Mouse (Mus musculus): ENCODE results near the gene Slc22a18. TPM values are rescaled to one million over a fixed set of nuclear protein-coding genes. Genes with fewer than 3 reads are reported as not detected.

Gene Slc22a18
- total and polyA plus RNA-seq, 3 experiments: 5.8 to 19.8 TPM; not detected in 1

- peak; percentile 94 for DNase-seq (ENCODE audit: low read depth, low spot score)
- no peaks in the 10 kb centered on the region for H3K27me3 ChIP-seq (ENCODE audit: control insufficient read depth in 1 of 2, insufficient read depth in 2 of 2, low read length in 2 of 2)
- peaks cover 0 to 3% of the 10 kb centered on the region in 2 experiments; a peak in 2 of 4 replicates for H3K36me3 ChIP-seq (ENCODE audit: control insufficient read depth in 1 of 2, insufficient read depth in 2 of 2, low read length in 2 of 2)
- H3K27ac ChIP-seq (ENCODE audit: control insufficient read depth, low read depth, low read length): no peak overlapping the region
- H3K4me1 ChIP-seq (ENCODE audit: control insufficient read depth in 1 of 2, insufficient read depth in 2 of 2, low read length in 2 of 2): peaks cover under 1 to 11% of the 10 kb centered on the region in 2 experiments; a peak in 3 of 4 replicates
- no peak overlapping the region for H3K4me3 ChIP-seq (ENCODE audit: control insufficient read depth in 1 of 2, insufficient read depth in 1 of 2, low read depth in 2 of 2, low read length in 2 of 2)
- H3K9me3 ChIP-seq (replicated peaks; ENCODE audit: insufficient read depth, low read length): no peaks in the 10 kb centered on the region
- peaks cover 10% of the 10 kb centered on the region for H3K79me2 ChIP-seq (ENCODE audit: control insufficient read depth, insufficient read depth, low read length, poor library complexity)
- no peak overlapping the region for H3K9ac ChIP-seq (ENCODE audit: control insufficient read depth, low read depth, low read length, poor library complexity, severe bottlenecking)
- TF ChIP-seq GATA1 (IDR thresholded peaks at IDR 0.05; ENCODE audit: low read depth, low read length) (no peak), ZMIZ1 (IDR thresholded peaks at IDR 0.05; ENCODE audit: low read depth, low read length) (no peak), TAL1 (IDR thresholded peaks at IDR 0.05; ENCODE audit: low read length) (no peak), NRF1 (IDR thresholded peaks at IDR 0.05; ENCODE audit: insufficient read depth, low read depth, low read length, poor library complexity, severe bottlenecking) (no peak), MEF2A (IDR thresholded peaks at IDR 0.05; ENCODE audit: extremely low read depth, insufficient replicate concordance, low read depth, low read length, poor library complexity, severe bottlenecking) (no peak), POLR2A (IDR thresholded peaks at IDR 0.05; ENCODE audit: control insufficient read depth in 1 of 2, insufficient read depth in 1 of 2, low read depth in 1 of 2, low read length in 2 of 2, poor library complexity in 1 of 2) (no peak), MXI1 (IDR thresholded peaks at IDR 0.05; ENCODE audit: low read depth, low read length) (peak; percentile 98), USF1 (IDR thresholded peaks at IDR 0.05; ENCODE audit: low read depth, low read length) (peak; percentile 46), RCOR1 (IDR thresholded peaks at IDR 0.05; ENCODE audit: low read depth, low read length) (peak; percentile 26; the same call in 1 of the 2 replicates), JUND (IDR thresholded peaks at IDR 0.05; ENCODE audit: low read depth, low read length) (no peak), MYC (IDR thresholded peaks at IDR 0.05; ENCODE audit: low read depth, low read length) (peak; percentile 96), KAT2A (conservative IDR thresholded peaks at IDR 0.05; ENCODE audit: low read depth, low read length) (no peak), EP300 (IDR thresholded peaks at IDR 0.05; ENCODE audit: low read depth in 1 of 2, low read length in 2 of 2) (no peak), TBP (IDR thresholded peaks at IDR 0.05; ENCODE audit: low read depth, low read length) (peak; percentile 97), TCF12 (IDR thresholded peaks at IDR 0.05; ENCODE audit: low read depth, low read length) (no peak), MAZ (IDR thresholded peaks at IDR 0.05; ENCODE audit: low read depth, low read length) (peak; percentile 79; the same call in 1 of the 2 replicates), CHD2 (IDR thresholded peaks at IDR 0.05; ENCODE audit: low read length) (no peak), ZC3H11A (IDR thresholded peaks at IDR 0.05; ENCODE audit: low read depth, low read length) (peak; percentile 93), POLR2AphosphoS2 (IDR thresholded peaks at IDR 0.05; ENCODE audit: low read length) (no peak), CHD1 (IDR thresholded peaks at IDR 0.05; ENCODE audit: low read depth, low read length) (no peak), UBTF (IDR thresholded peaks at IDR 0.05; ENCODE audit: borderline replicate concordance, insufficient read depth, low read depth, low read length) (no peak), MAX (IDR thresholded peaks at IDR 0.05; ENCODE audit: low read length) (peak; percentile 89), CTCF (IDR thresholded peaks at IDR 0.05 in 2 of 3, conservative IDR thresholded peaks at IDR 0.05 in 1 of 3; ENCODE audit: control insufficient read depth in 1 of 3, insufficient read depth in 1 of 3, low read depth in 2 of 3, low read length in 3 of 3, poor library complexity in 1 of 3, severe bottlenecking in 1 of 3) (peak; percentile 68 to 95 (median 91)), USF2 (IDR thresholded peaks at IDR 0.05; ENCODE audit: borderline replicate concordance in 1 of 2, insufficient read depth in 1 of 2, low read depth in 1 of 2, low read length in 2 of 2) (no peak), E2F4 (IDR thresholded peaks at IDR 0.05; ENCODE audit: borderline replicate concordance, low read depth, low read length) (no peak), HCFC1 (IDR thresholded peaks at IDR 0.05; ENCODE audit: low read depth, low read length) (no peak), SMC3 (IDR thresholded peaks at IDR 0.05; ENCODE audit: low read depth, low read length) (peak; percentile 92), ETS1 (IDR thresholded peaks at IDR 0.05; ENCODE audit: low read depth, low read length) (0 out of 2 replicates have a peak, but pooled peaks have one; percentile 24), POLR2AphosphoS5 (IDR thresholded peaks at IDR 0.05; ENCODE audit: borderline replicate concordance, low read depth, low read length) (no peak), MAFK (IDR thresholded peaks at IDR 0.05; ENCODE audit: borderline replicate concordance, low read depth, low read length) (no peak; the same call in 1 of the 2 replicates), ZNF384 (IDR thresholded peaks at IDR 0.05; ENCODE audit: low read depth, low read length) (peak; percentile 79), GABPA (IDR thresholded peaks at IDR 0.05; ENCODE audit: low read depth, low read length) (no peak), BHLHE40 (IDR thresholded peaks at IDR 0.05; ENCODE audit: borderline replicate concordance, low read depth, low read length) (peak; percentile 63; the same call in 1 of the 2 replicates), SIN3A (IDR thresholded peaks at IDR 0.05; ENCODE audit: low read length) (peak; percentile 89), NELFE (IDR thresholded peaks at IDR 0.05; ENCODE audit: low read depth, low read length) (no peak), RAD21 (IDR thresholded peaks at IDR 0.05; ENCODE audit: low read depth, low read length) (peak; percentile 98), MYB (IDR thresholded peaks at IDR 0.05; ENCODE audit: low read depth, low read length) (no peak), ELF1 (IDR thresholded peaks at IDR 0.05; ENCODE audit: low read depth, low read length) (0 out of 2 replicates have a peak, but pooled peaks have one; percentile 7)
Observed at GRCm38 (mm10) chr7:143505823-143506222, 32.3 kb downstream of the Slc22a18 start.
